Mouse (Mus musculus) bone marrow, adult 2 months (tissue): ENCODE measurements at regions not wholly inside any gene's neighbourhood (a gene's known extent, or its start where the extent isn't known, plus 50 kb on each side); places are given as distances from the start of the nearest gene placed in this dataset.

ENCODE experiments used
- H3K27ac ChIP-seq: fragments of 200-500 bp; 2 replicates; pipeline ENCODE4 v1.5.1; 2012; ENCODE audit warnings: low read depth, mild to moderate bottlenecking, control low read depth, inconsistent platforms, low read length; ENCODE audit not compliant: control insufficient read depth, poor library complexity, insufficient read depth
- H3K4me1 ChIP-seq: fragments of 200-500 bp; 2 replicates; pipeline ENCODE4 v1.6.1; 2011; ENCODE audit warnings: low read length; ENCODE audit not compliant: control insufficient read depth, insufficient read depth
- H3K4me3 ChIP-seq: fragments of 200-500 bp; replicated peaks from 2 replicates; pipeline ENCODE3; 2011; ENCODE audit warnings: mild to moderate bottlenecking, low read depth, low read length, control low read depth; ENCODE audit not compliant: control insufficient read depth
- CTCF ChIP-seq: fragments of 200-500 bp; IDR thresholded peaks from 2 replicates; pipeline ENCODE4 v1.5.1; 2011; ENCODE audit warnings: low read length, control low read depth; ENCODE audit not compliant: control insufficient read depth, insufficient read depth
- POLR2A ChIP-seq: fragments of 200-500 bp; IDR thresholded peaks from 2 replicates; pipeline ENCODE4 v1.6.1; 2011; ENCODE audit warnings: low read depth, mild to moderate bottlenecking, control low read depth, low read length, borderline replicate concordance; ENCODE audit not compliant: control insufficient read depth
- WGBS: fragments of 180-500 bp; shearing (Covaris S2); methylation state at CpG from one replicate; pipeline ENCODE4 v1.1.7; 2018; 5-methylcytosine and 5-hydroxymethylcytosine counted together

- no peak overlapping the region for H3K4me3 ChIP-seq
- no peaks in the 10 kb centered on the region for H3K4me1 ChIP-seq
- no peak overlapping the region for H3K27ac ChIP-seq
- 90% methylated on average over 13 of the region's 13 CpGs for whole genome bisulfite sequencing
- no peak for TF ChIP-seq CTCF
- no peak for TF ChIP-seq POLR2A
These were observed 457.1 kb downstream of the Tmem38b start for GRCm38 (mm10) chr4:54282934-54283333.

- Histone ChIP-seq H3K4me1 (no peaks in the 10 kb centered on the region), H3K27ac (no peak overlapping the region), H3K4me3 (no peak overlapping the region)
- TF ChIP-seq CTCF (no peak), POLR2A (no peak)
- 83% methylated on average over 1 of the region's 1 CpGs for WGBS
These were observed 488.0 kb downstream of the Tmem38b start for GRCm38 (mm10) chr4:54313804-54314203.

GRCm38 (mm10) chr4:54324851-54325250 lies 499.0 kb downstream of the Tmem38b start:
- TF ChIP-seq POLR2A: no peak
- TF ChIP-seq CTCF: no peak
- WGBS: 75% methylated on average over 5 of the region's 5 CpGs
- Histone ChIP-seq H3K4me3 (no peak overlapping the region), H3K4me1 (no peaks in the 10 kb centered on the region), H3K27ac (no peak overlapping the region)

GRCm38 (mm10) chr4:54328273-54328672 lies 502.4 kb downstream of the Tmem38b start:
- no peak for TF ChIP-seq POLR2A
- no peak for TF ChIP-seq CTCF
- Histone ChIP-seq H3K4me3 (no peak overlapping the region), H3K27ac (no peak overlapping the region), H3K4me1 (no peaks in the 10 kb centered on the region)
- WGBS: 88% methylated on average over 5 of the region's 5 CpGs

- WGBS: 83% methylated on average over 17 of the region's 17 CpGs
These were observed 503.0 kb downstream of the Tmem38b start for GRCm38 (mm10) chr4:54328711-54329427.

GRCm38 (mm10) chr4:54330686-54331085 lies 504.8 kb downstream of the Tmem38b start:
- Histone ChIP-seq H3K27ac (no peak overlapping the region), H3K4me1 (no peaks in the 10 kb centered on the region), H3K4me3 (no peak overlapping the region)
- TF ChIP-seq POLR2A: no peak
- no peak for TF ChIP-seq CTCF
- 87% methylated on average over 3 of the region's 3 CpGs for WGBS

More at GRCm38 (mm10) chr4:54328711-54329427, 503.0 kb downstream of the Tmem38b start:
- Histone ChIP-seq H3K4me1 (no peaks in the 10 kb centered on the region), H3K4me3 (no peak overlapping the region), H3K27ac (no peak overlapping the region)
- no peak for TF ChIP-seq CTCF
- TF ChIP-seq POLR2A: no peak

GRCm38 (mm10) chr4:54331588-54332211 lies 505.9 kb downstream of the Tmem38b start:
- 72% methylated on average over 12 of the region's 12 CpGs for WGBS
- TF ChIP-seq CTCF (no peak), POLR2A (no peak)
- H3K4me3 ChIP-seq: no peak overlapping the region

GRCm38 (mm10) chr4:54332261-54332660 lies 506.4 kb downstream of the Tmem38b start:
- Histone ChIP-seq H3K4me3 (no peak overlapping the region), H3K4me1 (no peaks in the 10 kb centered on the region), H3K27ac (no peak overlapping the region)
- TF ChIP-seq POLR2A: no peak
- 92% methylated on average over 7 of the region's 7 CpGs for WGBS

More at GRCm38 (mm10) chr4:54331588-54332211, 505.9 kb downstream of the Tmem38b start:
- Histone ChIP-seq H3K27ac (no peak overlapping the region), H3K4me1 (no peaks in the 10 kb centered on the region)
